Mouse (Mus musculus): ENCODE data around the gene Ywhah. TPM values are rescaled to one million over a fixed set of nuclear protein-coding genes. Genes with fewer than 3 reads are reported as not detected.

Gene Ywhah
- 244 TPM for polyA plus RNA-seq (2017; shearing (Covaris generic))

GRCm38 (mm10) chr5:33018561-33019425, at the start of gene Ywhah:
Ywhah (plus strand) TSS chr5:33018816.

Other genes starting within 250 kb of the Ywhah start
- 75.7 TPM for gene Pisd, start 233.2 kb upstream of the Ywhah start, polyA plus RNA-seq (2017; shearing (Covaris generic))
- gene Gm20671, start 191.7 kb upstream of the Ywhah start, polyA plus RNA-seq (2017; shearing (Covaris generic)), result not detected
- gene Prr14l, start 164.6 kb upstream of the Ywhah start, polyA plus RNA-seq (2017; shearing (Covaris generic)), result 15.5 TPM
- 19.1 TPM for gene Depdc5, start 155.1 kb upstream of the Ywhah start, polyA plus RNA-seq (2017; shearing (Covaris generic))
- gene Slc5a1, start 85.4 kb downstream of the Ywhah start, polyA plus RNA-seq (2017; shearing (Covaris generic)), result not detected
- gene Spon2, start 199.6 kb downstream of the Ywhah start, polyA plus RNA-seq (2017; shearing (Covaris generic)), result not detected

All from effector memory CD4-positive, alpha-beta T cell, adult 7 months (primary cell).